Mouse (Mus musculus): Measurements from ENCODE around the gene Nav2. TPM values are rescaled to one million over a fixed set of nuclear protein-coding genes. Genes with fewer than 3 reads are reported as not detected.

Gene Nav2
- total and polyA plus RNA-seq, 3 experiments, result 20.4 to 49.9 (median 34.4) TPM

DNA sequence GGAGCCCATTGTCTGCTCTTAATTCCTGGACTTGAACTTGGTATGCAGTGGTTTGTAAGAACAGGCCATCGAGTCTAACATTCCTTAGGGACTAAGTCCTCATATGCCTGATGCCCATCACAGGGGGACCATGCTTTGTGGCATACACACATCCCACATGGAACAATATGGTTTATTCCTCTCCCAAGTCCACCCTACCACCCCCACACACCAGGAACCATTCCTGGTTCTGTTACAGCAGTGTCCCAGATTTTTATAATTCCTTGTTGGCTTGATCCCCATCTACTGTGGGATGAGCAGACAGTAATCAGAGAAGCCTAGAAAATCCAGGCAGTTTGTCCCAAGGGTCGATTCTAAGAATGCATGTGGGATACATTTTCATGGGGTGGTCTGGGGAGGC, 668.6 kb downstream of the Nav2 start:
- no peak overlapping the region for H3K27ac ChIP-seq
- H3K4me3 ChIP-seq, result no peak overlapping the region
- H3K9ac ChIP-seq (ENCODE audit: low read depth, low read length), result no peak overlapping the region
- H3K36me3 ChIP-seq (ENCODE audit: control insufficient read depth, insufficient read depth, low read length), result no peaks in the 10 kb centered on the region
- WGBS, result 67% methylated on average over 2 of the region's 2 CpGs
- TF ChIP-seq CTCF (IDR thresholded peaks at IDR 0.05) (no peak), POLR2A (IDR thresholded peaks at IDR 0.05; ENCODE audit: insufficient read depth, low read depth, low read length) (no peak), EP300 (IDR thresholded peaks at IDR 0.05; ENCODE audit: insufficient read depth, low read depth, low read length) (no peak)
- H3K27me3 ChIP-seq (ENCODE audit: control insufficient read depth, insufficient read depth, low read length), result no peaks in the 10 kb centered on the region
- intact Hi-C loops (cut with DNase I), result no loop called here
- no peaks in the 10 kb centered on the region for H3K4me1 ChIP-seq (ENCODE audit: control insufficient read depth, insufficient read depth, low read length)
- DNase-seq, result no peak
- no peaks in the 10 kb centered on the region for H3K79me2 ChIP-seq (replicated peaks; ENCODE audit: control insufficient read depth, insufficient read depth, low read length)

DNA sequence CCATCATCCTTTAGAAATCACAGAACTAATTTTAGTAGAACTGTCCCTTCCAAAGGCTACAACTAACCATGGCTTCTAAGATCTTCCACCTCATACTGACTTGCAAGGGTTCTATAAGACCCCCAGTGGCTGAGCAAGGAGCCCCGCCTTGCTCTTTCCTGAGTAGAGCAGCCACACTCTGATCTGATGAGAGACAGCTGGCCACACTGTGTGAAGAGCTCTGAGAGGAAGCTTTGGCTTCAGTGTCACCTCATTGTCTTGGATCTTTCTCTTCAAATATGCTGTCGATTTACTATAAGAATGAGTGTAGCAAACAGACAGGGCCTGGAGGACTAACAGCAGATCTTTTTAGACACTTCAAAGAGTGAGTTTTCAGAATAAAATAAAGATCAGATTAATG, 673.4 kb downstream of the Nav2 start:
- Histone ChIP-seq H3K9ac (ENCODE audit: low read depth, low read length) (no peak overlapping the region), H3K27ac (no peak overlapping the region), H3K4me1 (ENCODE audit: control insufficient read depth, insufficient read depth, low read length) (no peaks in the 10 kb centered on the region), H3K79me2 (replicated peaks; ENCODE audit: control insufficient read depth, insufficient read depth, low read length) (no peaks in the 10 kb centered on the region), H3K27me3 (ENCODE audit: control insufficient read depth, insufficient read depth, low read length) (no peaks in the 10 kb centered on the region), H3K4me3 (no peak overlapping the region), H3K36me3 (ENCODE audit: control insufficient read depth, insufficient read depth, low read length) (no peaks in the 10 kb centered on the region)
- no peak for DNase-seq
- intact Hi-C loops (cut with DNase I), result no loop called here
- no peak for TF ChIP-seq EP300 (IDR thresholded peaks at IDR 0.05; ENCODE audit: insufficient read depth, low read depth, low read length)
- TF ChIP-seq POLR2A (IDR thresholded peaks at IDR 0.05; ENCODE audit: insufficient read depth, low read depth, low read length), result no peak
- TF ChIP-seq CTCF (IDR thresholded peaks at IDR 0.05), result no peak
- WGBS, result 90% methylated on average over 2 of the region's 2 CpGs

GRCm38 (mm10) chr7:49582551-49582950, 674.0 kb downstream of the Nav2 start:
- no peaks in the 10 kb centered on the region for H3K27me3 ChIP-seq (ENCODE audit: control insufficient read depth, insufficient read depth, low read length)
- H3K4me1 ChIP-seq (ENCODE audit: control insufficient read depth, insufficient read depth, low read length), result no peaks in the 10 kb centered on the region
- no peak for DNase-seq
- no peak for TF ChIP-seq POLR2A (IDR thresholded peaks at IDR 0.05; ENCODE audit: insufficient read depth, low read depth, low read length)
- TF ChIP-seq CTCF (IDR thresholded peaks at IDR 0.05), result no peak
- TF ChIP-seq EP300 (IDR thresholded peaks at IDR 0.05; ENCODE audit: insufficient read depth, low read depth, low read length), result no peak
- H3K36me3 ChIP-seq (ENCODE audit: control insufficient read depth, insufficient read depth, low read length), result no peaks in the 10 kb centered on the region
- intact Hi-C loops (cut with DNase I), result no loop called here
- H3K79me2 ChIP-seq (replicated peaks; ENCODE audit: control insufficient read depth, insufficient read depth, low read length), result no peaks in the 10 kb centered on the region
- H3K27ac ChIP-seq, result no peak overlapping the region
- H3K9ac ChIP-seq (ENCODE audit: low read depth, low read length), result no peak overlapping the region
- 66% methylated on average over 7 of the region's 7 CpGs for WGBS
- H3K4me3 ChIP-seq, result no peak overlapping the region

DNA sequence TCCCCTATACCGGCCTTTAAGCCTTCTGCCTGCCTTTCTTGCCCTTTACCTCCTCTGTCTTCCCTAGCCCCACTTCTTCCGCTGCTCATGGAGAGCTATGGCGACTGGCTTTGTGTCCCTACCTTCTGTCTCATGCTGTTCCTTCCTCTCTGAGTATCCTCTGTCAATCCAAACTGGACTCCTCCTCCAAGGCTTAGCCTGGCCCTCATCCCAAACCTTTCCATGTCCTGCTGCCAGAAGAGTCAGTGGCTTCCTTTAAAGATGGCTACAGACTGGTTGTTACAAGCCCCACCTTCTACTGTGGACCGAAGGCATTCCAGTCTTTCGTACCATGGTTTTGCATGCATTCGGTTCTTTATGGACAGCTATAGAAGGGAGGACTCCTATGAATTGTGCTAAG, 674.7 kb downstream of the Nav2 start:
- DNase-seq, result no peak
- no peak overlapping the region for H3K9ac ChIP-seq (ENCODE audit: low read depth, low read length)
- intact Hi-C loops (cut with DNase I), result no loop called here
- H3K79me2 ChIP-seq (replicated peaks; ENCODE audit: control insufficient read depth, insufficient read depth, low read length), result no peaks in the 10 kb centered on the region
- no peak overlapping the region for H3K4me3 ChIP-seq
- no peak overlapping the region for H3K27ac ChIP-seq
- no peak for TF ChIP-seq POLR2A (IDR thresholded peaks at IDR 0.05; ENCODE audit: insufficient read depth, low read depth, low read length)
- no peak for TF ChIP-seq CTCF (IDR thresholded peaks at IDR 0.05)
- TF ChIP-seq EP300 (IDR thresholded peaks at IDR 0.05; ENCODE audit: insufficient read depth, low read depth, low read length), result no peak
- no peaks in the 10 kb centered on the region for H3K36me3 ChIP-seq (ENCODE audit: control insufficient read depth, insufficient read depth, low read length)
- WGBS, result 81% methylated on average over 6 of the region's 6 CpGs
- H3K27me3 ChIP-seq (ENCODE audit: control insufficient read depth, insufficient read depth, low read length), result no peaks in the 10 kb centered on the region
- no peaks in the 10 kb centered on the region for H3K4me1 ChIP-seq (ENCODE audit: control insufficient read depth, insufficient read depth, low read length)

GRCm38 (mm10) chr7:49586530-49587120, 678.1 kb downstream of the Nav2 start:
- H3K79me2 ChIP-seq (replicated peaks; ENCODE audit: control insufficient read depth, insufficient read depth, low read length), result no peaks in the 10 kb centered on the region
- H3K27ac ChIP-seq, result no peak overlapping the region
- intact Hi-C loops (cut with DNase I), result no loop called here
- no peak for DNase-seq
- WGBS, result 77% methylated on average over 5 of the region's 5 CpGs
- H3K36me3 ChIP-seq (ENCODE audit: control insufficient read depth, insufficient read depth, low read length), result no peaks in the 10 kb centered on the region
- no peaks in the 10 kb centered on the region for H3K4me1 ChIP-seq (ENCODE audit: control insufficient read depth, insufficient read depth, low read length)
- H3K9ac ChIP-seq (ENCODE audit: low read depth, low read length), result no peak overlapping the region
- H3K27me3 ChIP-seq (ENCODE audit: control insufficient read depth, insufficient read depth, low read length), result no peaks in the 10 kb centered on the region
- no peak overlapping the region for H3K4me3 ChIP-seq
- TF ChIP-seq CTCF (IDR thresholded peaks at IDR 0.05) (no peak), EP300 (IDR thresholded peaks at IDR 0.05; ENCODE audit: insufficient read depth, low read depth, low read length) (no peak), POLR2A (IDR thresholded peaks at IDR 0.05; ENCODE audit: insufficient read depth, low read depth, low read length) (no peak)

- no peak overlapping the region for H3K9ac ChIP-seq (ENCODE audit: low read depth, low read length)
- no peak for TF ChIP-seq CTCF (IDR thresholded peaks at IDR 0.05)
- TF ChIP-seq EP300 (IDR thresholded peaks at IDR 0.05; ENCODE audit: insufficient read depth, low read depth, low read length), result no peak
- TF ChIP-seq POLR2A (IDR thresholded peaks at IDR 0.05; ENCODE audit: insufficient read depth, low read depth, low read length), result no peak
- DNase-seq, result no peak
- H3K79me2 ChIP-seq (replicated peaks; ENCODE audit: control insufficient read depth, insufficient read depth, low read length), result no peaks in the 10 kb centered on the region
- no peak overlapping the region for H3K27ac ChIP-seq
- H3K27me3 ChIP-seq (ENCODE audit: control insufficient read depth, insufficient read depth, low read length), result no peaks in the 10 kb centered on the region
- intact Hi-C loops (cut with DNase I), result no loop called here
- H3K4me3 ChIP-seq, result no peak overlapping the region
- no peaks in the 10 kb centered on the region for H3K4me1 ChIP-seq (ENCODE audit: control insufficient read depth, insufficient read depth, low read length)
- WGBS, result 90% methylated on average over 8 of the region's 8 CpGs
- no peaks in the 10 kb centered on the region for H3K36me3 ChIP-seq (ENCODE audit: control insufficient read depth, insufficient read depth, low read length)
Measured at GRCm38 (mm10) chr7:49589635-49590034, 681.1 kb downstream of the Nav2 start.

All from heart, adult 2 months (tissue).